Mouse (Mus musculus) ES-E14 (cell line): ENCODE data around the gene Zfp213. TPM values are rescaled to one million over a fixed set of nuclear protein-coding genes. Genes with fewer than 3 reads are reported as not detected.

Source experiments
- DNase-seq: peaks from one replicate; pipeline ENCODE4 v3.0.0-alpha.2; 2013; ENCODE audit warnings: low read depth, low spot score
- H3K27ac ChIP-seq: 2 replicates; pipeline ENCODE4 v1.5.1; 2012; ENCODE audit warnings: low read depth, mild to moderate bottlenecking, low read length, moderate library complexity, mixed read lengths; ENCODE audit not compliant: poor library complexity, insufficient read depth, severe bottlenecking
- H3K36me3 ChIP-seq: 2 replicates; pipeline ENCODE4 v1.6.1; 2012; ENCODE audit warnings: mild to moderate bottlenecking, low read length, moderate library complexity, mixed read lengths; ENCODE audit not compliant: control insufficient read depth, poor library complexity, insufficient read depth, severe bottlenecking
- H3K4me1 ChIP-seq, 2 experiments: fragments of 150-350 bp in 1 of 2; sonication (generic) in 1 of 2; 2 replicates each; pipeline ENCODE4 v1.6.1; 2012; ENCODE audit warnings: low read length in 2 of 2, mild to moderate bottlenecking in 1 of 2, mixed read lengths in 1 of 2; ENCODE audit not compliant: control insufficient read depth in 2 of 2, insufficient read depth in 2 of 2, poor library complexity in 1 of 2
- H3K4me3 ChIP-seq, 2 experiments: fragments of 150-350 bp in 1 of 2; sonication (generic) in 1 of 2; 2 replicates each; pipeline ENCODE4 v1.5.1; 2012; ENCODE audit warnings: low read length in 2 of 2, low read depth in 1 of 2, mild to moderate bottlenecking in 1 of 2, mixed read lengths in 1 of 2; ENCODE audit not compliant: insufficient read depth in 1 of 2, poor library complexity in 1 of 2, severe bottlenecking in 1 of 2
- H3K9ac ChIP-seq: 2 replicates; pipeline ENCODE4 v1.6.1; 2012; ENCODE audit warnings: low read depth, mild to moderate bottlenecking, low read length, mixed read lengths; ENCODE audit not compliant: poor library complexity, insufficient read depth, severe bottlenecking
- H3K9me3 ChIP-seq: fragments of 150-350 bp; sonication (generic); 2 replicates; pipeline ENCODE4 v1.6.1; 2012; ENCODE audit warnings: low read depth, mild to moderate bottlenecking, low read length; ENCODE audit not compliant: control insufficient read depth, insufficient read depth
- CHD2 ChIP-seq: IDR thresholded peaks from 2 replicates; pipeline ENCODE4 v1.6.1; 2014; ENCODE audit warnings: mild to moderate bottlenecking, low read depth, low read length, inconsistent platforms
- HCFC1 ChIP-seq: IDR thresholded peaks from 2 replicates; pipeline ENCODE4 v1.6.1; 2012; ENCODE audit warnings: low read length, inconsistent platforms, borderline replicate concordance; ENCODE audit not compliant: insufficient read depth
- MAFK ChIP-seq: IDR thresholded peaks from 2 replicates; pipeline ENCODE4 v1.6.1; 2014; ENCODE audit warnings: mild to moderate bottlenecking, low read depth, low read length, inconsistent platforms; ENCODE audit not compliant: insufficient read depth
- ZC3H11A ChIP-seq: IDR thresholded peaks from 2 replicates; pipeline ENCODE4 v1.6.1; 2012; ENCODE audit warnings: low read depth, mild to moderate bottlenecking, inconsistent platforms, low read length, borderline replicate concordance
- ZNF384 ChIP-seq: IDR thresholded peaks from 2 replicates; pipeline ENCODE4 v1.6.1; 2012; ENCODE audit warnings: low read depth, low read length, inconsistent platforms
- in situ Hi-C, 2 experiments: fragments of 600-800 bp; cut with MboI; formaldehyde crosslinking; loops; one replicate each; pipeline ENCODE4 v1.15.1; 2025; ENCODE audit warnings: low sequenced_read_pairs in 2 of 2, inconsistent platforms in 1 of 2; ENCODE audit not compliant: unreplicated experiment in 2 of 2
- total RNA-seq: library from RNA; depleted of rRNA; stranded (reverse); fragments of 300-350 nt; gene quantifications from 2 replicates; pipeline ENCODE4 v1.2.3, GENCODE M21; 2012

Zfp213 gene
- total RNA-seq, 1 experiment, result 8.4 TPM

- DNase-seq, result no peak
- Histone ChIP-seq H3K27ac (no peak overlapping the region), H3K9me3 (no peaks in the 10 kb centered on the region), H3K36me3 (no peaks in the 10 kb centered on the region), H3K9ac (no peak overlapping the region), H3K4me3 (no peak overlapping the region), H3K4me1 (0 out of 4 replicates have a peak, but pooled peaks cover 0 to under 1% of the 10 kb centered on the region in 2 experiments)
- in situ Hi-C loops, result no loop called here
- TF ChIP-seq HCFC1, result no peak
- no peak for TF ChIP-seq ZC3H11A
- TF ChIP-seq ZNF384, result no peak
Observed at GRCm38 (mm10) chr17:23570017-23570416, 6.0 kb upstream of the Zfp213 start.

- Histone ChIP-seq H3K4me1 (0 out of 4 replicates have a peak, but pooled peaks cover 0 to 2% of the 10 kb centered on the region in 2 experiments), H3K27ac (no peak overlapping the region), H3K36me3 (no peaks in the 10 kb centered on the region), H3K9ac (no peak overlapping the region), H3K4me3 (no peak overlapping the region), H3K9me3 (no peaks in the 10 kb centered on the region)
- TF ChIP-seq ZNF384, result no peak
- TF ChIP-seq HCFC1, result peak; percentile 60; the same call in 1 of the 2 replicates
- DNase-seq, result no peak
- in situ Hi-C loops, result no loop called here
Observed at GRCm38 (mm10) chr17:23568370-23568769, 4.3 kb upstream of the Zfp213 start.

- TF ChIP-seq ZC3H11A, result no peak
- no peak for TF ChIP-seq CHD2
- no peak for TF ChIP-seq MAFK
- no peak for TF ChIP-seq ZNF384
- no peak for TF ChIP-seq HCFC1
- H3K4me3 ChIP-seq, result no peak overlapping the region
- in situ Hi-C loops, result no loop called here
- H3K4me1 ChIP-seq, result 0 out of 4 replicates have a peak, but pooled peaks cover 0 to 2% of the 10 kb centered on the region in 2 experiments
- H3K36me3 ChIP-seq, result no peaks in the 10 kb centered on the region
- H3K27ac ChIP-seq, result no peak overlapping the region
- H3K9ac ChIP-seq, result no peak overlapping the region
- no peaks in the 10 kb centered on the region for H3K9me3 ChIP-seq
- DNase-seq, result no peak
Observed at GRCm38 (mm10) chr17:23566787-23567186, 2.7 kb upstream of the Zfp213 start.

- TF ChIP-seq CHD2 (no peak), ZNF384 (no peak), HCFC1 (no peak), MAFK (no peak), ZC3H11A (no peak)
- H3K4me3 ChIP-seq, result peak overlapping the region; percentile 82 to 83
- no peaks in the 10 kb centered on the region for H3K9me3 ChIP-seq
- in situ Hi-C loops, result no loop called here
- H3K36me3 ChIP-seq, result no peaks in the 10 kb centered on the region
- H3K9ac ChIP-seq, result peak overlapping the region; percentile 78
- DNase-seq, result no peak
- 0 out of 4 replicates have a peak, but pooled peaks cover 0 to 2% of the 10 kb centered on the region in 2 experiments for H3K4me1 ChIP-seq
- 0 out of 2 replicates have a peak overlapping the region, but pooled peaks have one; percentile 2 for H3K27ac ChIP-seq
Observed at GRCm38 (mm10) chr17:23564368-23564715, 304 bp upstream of the Zfp213 start.

GRCm38 (mm10) chr17:23559767-23560166 is 4.3 kb downstream of the Zfp213 start:
- Histone ChIP-seq H3K27ac (no peak overlapping the region), H3K9me3 (no peaks in the 10 kb centered on the region), H3K4me3 (peak overlapping the region in 1 of 2 experiments; percentile 14; a peak in 1 of 4 replicates), H3K36me3 (peaks cover 9% of the 10 kb centered on the region; the same call in 1 of the 2 replicates), H3K4me1 (peaks cover 0 to 2% of the 10 kb centered on the region in 2 experiments; a peak in 1 of 4 replicates), H3K9ac (no peak overlapping the region)
- in situ Hi-C loops, result no loop called here
- TF ChIP-seq ZC3H11A, result peak; percentile 33; the same call in 1 of the 2 replicates
- TF ChIP-seq ZNF384, result no peak
- no peak for TF ChIP-seq HCFC1
- DNase-seq, result no peak
